Comparison of ENCODE assay signal across 8 mouse cellular contexts in the genomic region with DNA sequence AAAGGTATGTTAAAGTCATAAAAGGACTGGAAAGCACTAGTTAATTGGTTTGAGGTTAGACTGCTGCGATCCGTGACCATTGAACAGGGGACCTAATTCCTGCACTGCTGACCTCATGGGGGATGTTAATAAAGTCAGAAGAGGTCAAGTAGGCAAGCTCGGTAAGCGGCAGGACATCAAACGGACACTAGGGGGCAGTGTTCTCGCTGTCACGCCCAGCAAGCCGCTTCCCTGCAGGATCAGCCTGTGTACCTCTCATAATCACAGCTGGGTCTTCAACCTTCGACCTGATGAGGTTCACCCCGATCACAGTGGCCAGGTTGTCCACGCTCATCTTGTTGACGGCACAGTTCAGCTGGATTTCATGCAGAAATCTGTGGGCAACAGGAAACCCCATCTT. TPM values are rescaled to one million over a fixed set of nuclear protein-coding genes. Genes with fewer than 3 reads are reported as not detected.
DNase-seq lines count a peak whose midpoint lies in the region; ATAC-seq and TF ChIP-seq lines count a peak whose summit lies in the region.

No protein-coding gene starts in this region.

- no peaks in the 10 kb centered on the region for H3K9me3 ChIP-seq in embryonic facial prominence, embryonic 15.5 days (replicated peaks)
- no peaks in the 10 kb centered on the region for H3K9me3 ChIP-seq in heart, embryonic 12.5 days (replicated peaks)
- no peaks in the 10 kb centered on the region for H3K9me3 ChIP-seq in kidney, embryonic 16.5 days (ENCODE audit: low read length)
- no peaks in the 10 kb centered on the region for H3K9me3 ChIP-seq in liver, postnatal 0 days (ENCODE audit: low read length)
- H3K9me3 ChIP-seq in neural tube, embryonic 14.5 days (ENCODE audit: control insufficient read depth, low read length), result no peaks in the 10 kb centered on the region

- H3K9ac ChIP-seq in embryonic facial prominence, embryonic 15.5 days, result no peak overlapping the region
- no peak overlapping the region for H3K9ac ChIP-seq in heart, embryonic 12.5 days
- H3K9ac ChIP-seq in kidney, embryonic 16.5 days (replicated peaks; ENCODE audit: low read length), result no peak overlapping the region
- H3K9ac ChIP-seq in liver, postnatal 0 days (replicated peaks), result no peak overlapping the region
- H3K9ac ChIP-seq in neural tube, embryonic 14.5 days (replicated peaks; ENCODE audit: low read depth, low read length), result no peak overlapping the region

- no peak for ATAC-seq in embryonic facial prominence, embryonic 15.5 days (ENCODE audit: insufficient number of reproducible peaks, low FRiP score, low TSS enrichment, low read depth)
- no peak for ATAC-seq in heart, embryonic 12.5 days (ENCODE audit: insufficient number of reproducible peaks, low FRiP score)
- peak; percentile 69 for ATAC-seq in kidney, embryonic 16.5 days (ENCODE audit: low FRiP score, low TSS enrichment)
- ATAC-seq in liver, postnatal 0 days, result peak; percentile 19; the same call in 1 of the 2 replicates
- ATAC-seq in neural tube, embryonic 14.5 days (ENCODE audit: low read depth), result no peak

- H3K27me3 ChIP-seq in embryonic facial prominence, embryonic 15.5 days, result no peaks in the 10 kb centered on the region
- H3K27me3 ChIP-seq in heart, embryonic 12.5 days (replicated peaks), result peaks cover 15% of the 10 kb centered on the region; the same call in 1 of the 2 replicates
- H3K27me3 ChIP-seq in kidney, embryonic 16.5 days (ENCODE audit: insufficient read depth, low read length), result no peaks in the 10 kb centered on the region
- H3K27me3 ChIP-seq in liver, postnatal 0 days (ENCODE audit: insufficient read depth, low read length), result 0 out of 2 replicates have a peak, but pooled peaks cover 4% of the 10 kb centered on the region
- no peaks in the 10 kb centered on the region for H3K27me3 ChIP-seq in neural tube, embryonic 14.5 days (ENCODE audit: control insufficient read depth, insufficient read depth, low read length)

- H3K36me3 ChIP-seq in embryonic facial prominence, embryonic 15.5 days, result no peaks in the 10 kb centered on the region
- H3K36me3 ChIP-seq in heart, embryonic 12.5 days, result no peaks in the 10 kb centered on the region
- no peaks in the 10 kb centered on the region for H3K36me3 ChIP-seq in kidney, embryonic 16.5 days (ENCODE audit: insufficient read depth, low read length)
- H3K36me3 ChIP-seq in liver, postnatal 0 days (replicated peaks; ENCODE audit: insufficient read depth, low read length), result peaks cover 8% of the 10 kb centered on the region
- no peaks in the 10 kb centered on the region for H3K36me3 ChIP-seq in neural tube, embryonic 14.5 days (ENCODE audit: control insufficient read depth, insufficient read depth, low read length)

- H3K27ac ChIP-seq in embryonic facial prominence, embryonic 15.5 days (replicated peaks), result no peak overlapping the region
- no peak overlapping the region for H3K27ac ChIP-seq in heart, embryonic 12.5 days (ENCODE audit: poor library complexity, severe bottlenecking)
- H3K27ac ChIP-seq in kidney, embryonic 16.5 days (ENCODE audit: low read length), result no peak overlapping the region
- no peak overlapping the region for H3K27ac ChIP-seq in liver, postnatal 0 days (ENCODE audit: low read depth)
- no peak overlapping the region for H3K27ac ChIP-seq in neural tube, embryonic 14.5 days (ENCODE audit: low read depth, low read length)

- peak; percentile 69 for DNase-seq in CD4-positive helper T cell, adult 2 months (ENCODE audit: low read depth, low spot score)
- peak; percentile 17 to 28 for DNase-seq in adrenal gland, postnatal 4 days (ENCODE audit: low spot score in 2 of 2)
- DNase-seq in liver, postnatal 0 days, result peak; percentile 80
- DNase-seq in thymus, adult 18-20 months, result peak; percentile 37 to 43

- TF ChIP-seq CTCF in liver, postnatal 0 days (IDR thresholded peaks at IDR 0.05; ENCODE audit: low read depth), result peak; percentile 94

- no peak for TF ChIP-seq EP300 in liver, postnatal 0 days (IDR thresholded peaks at IDR 0.05; ENCODE audit: low read depth)

- H3K4me2 ChIP-seq in embryonic facial prominence, embryonic 15.5 days (replicated peaks), result peak overlapping the region; percentile 34
- H3K4me2 ChIP-seq in heart, embryonic 12.5 days, result peak overlapping the region; percentile 51
- H3K4me2 ChIP-seq in kidney, embryonic 16.5 days (replicated peaks; ENCODE audit: low read depth, low read length), result peak overlapping the region; percentile 33
- H3K4me2 ChIP-seq in liver, postnatal 0 days (ENCODE audit: low read depth, low read length), result no peak overlapping the region
- H3K4me2 ChIP-seq in neural tube, embryonic 14.5 days (ENCODE audit: low read depth, low read length), result peak overlapping the region; percentile 18; the same call in 1 of the 2 replicates

- H3K4me3 ChIP-seq in embryonic facial prominence, embryonic 15.5 days (replicated peaks), result no peak overlapping the region
- H3K4me3 ChIP-seq in heart, embryonic 12.5 days, result no peak overlapping the region
- H3K4me3 ChIP-seq in kidney, embryonic 16.5 days (ENCODE audit: low read length), result peak overlapping the region; percentile 2; the same call in 1 of the 2 replicates
- no peak overlapping the region for H3K4me3 ChIP-seq in liver, postnatal 0 days (ENCODE audit: low read depth, low read length)
- H3K4me3 ChIP-seq in neural tube, embryonic 14.5 days (ENCODE audit: low read depth, low read length), result no peak overlapping the region

- WGBS in embryonic facial prominence, embryonic 15.5 days, result 11% methylated on average over 12 of the region's 12 CpGs
- WGBS in heart, embryonic 12.5 days, result 19% methylated on average over 12 of the region's 12 CpGs
- 9% methylated on average over 12 of the region's 12 CpGs for WGBS in kidney, embryonic 16.5 days
- WGBS in liver, postnatal 0 days (ENCODE audit: insufficient replicate concordance), result 20% methylated on average over 12 of the region's 12 CpGs
- WGBS in neural tube, embryonic 14.5 days, result 9% methylated on average over 12 of the region's 12 CpGs

- peaks cover 4% of the 10 kb centered on the region; the same call in 1 of the 2 replicates for H3K4me1 ChIP-seq in embryonic facial prominence, embryonic 15.5 days
- no peaks in the 10 kb centered on the region for H3K4me1 ChIP-seq in heart, embryonic 12.5 days (replicated peaks)
- H3K4me1 ChIP-seq in kidney, embryonic 16.5 days (ENCODE audit: insufficient read depth, low read length), result 0 out of 2 replicates have a peak, but pooled peaks cover 5% of the 10 kb centered on the region
- H3K4me1 ChIP-seq in liver, postnatal 0 days (ENCODE audit: insufficient read depth), result no peaks in the 10 kb centered on the region
- no peaks in the 10 kb centered on the region for H3K4me1 ChIP-seq in neural tube, embryonic 14.5 days (ENCODE audit: control insufficient read depth, insufficient read depth, low read length)

RNA-seq across cellular contexts. Expression of gene Bmp10, which starts 37.4 kb away (rescaled TPM):
- total RNA-seq in adrenal gland, postnatal 4 days (2021), result under 1 TPM in 1 of 2 experiments, not detected in 1; 0.65 TPM
- polyA plus RNA-seq in embryonic facial prominence, embryonic 15.5 days (2015; fragmentation: Nextera tagmentation; extraction: Ambion mirVana), result not detected in 2 replicates
- polyA plus RNA-seq in heart, embryonic 12.5 days (2016; fragmentation: Nextera tagmentation; extraction: Ambion mirVana), result 6.7 and 7.3 TPM in 2 replicates
- polyA plus RNA-seq in kidney, embryonic 16.5 days (2015; fragmentation: Nextera tagmentation; extraction: Ambion mirVana), result not detected in 2 replicates
- polyA plus RNA-seq in liver, postnatal 0 days (2015; fragmentation: Nextera tagmentation; extraction: Ambion mirVana), result 0.34 and 0.36 TPM in 2 replicates
- polyA plus RNA-seq in neural tube, embryonic 14.5 days (2014; fragmentation: Nextera tagmentation; extraction: Ambion mirVana), result not detected in 2 replicates

Comparison
In these comparisons a context has a peak if more than half of its experiments do, and no peak if none do; other contexts are left out.
1. DNase-seq: peak in every context shown above with its lines; median percentile 80 in liver, postnatal 0 days; 69 in CD4-positive helper T cell, adult 2 months; 40 in thymus, adult 18-20 months; 22 in adrenal gland, postnatal 4 days.
2. ATAC-seq: peak in kidney, embryonic 16.5 days (single experiment) and liver, postnatal 0 days (single experiment); none in embryonic facial prominence, embryonic 15.5 days (single experiment), heart, embryonic 12.5 days (single experiment) and neural tube, embryonic 14.5 days (single experiment).